Mouse (Mus musculus) neural tube, embryonic 14.5 days (tissue): Measurements from ENCODE around the gene Metap1. TPM values are rescaled to one million over a fixed set of nuclear protein-coding genes. Genes with fewer than 3 reads are reported as not detected.

Source experiments
- ATAC-seq: fragments of 200-750 bp; cut with Nextera tagmentation; 2 replicates; pipeline ENCODE4 v1.8.0; 2017; ENCODE audit warnings: low read depth, mild to moderate bottlenecking, moderate TSS enrichment, moderate library complexity
- H3K27ac ChIP-seq: fragments of 300-500 bp; sonication (generic); 2 replicates; pipeline ENCODE4 v1.5.1; 2014; ENCODE audit warnings: low read depth, mild to moderate bottlenecking, control low read depth, low read length, moderate library complexity, mixed read lengths
- H3K27me3 ChIP-seq: fragments of 300-500 bp; sonication (generic); 2 replicates; pipeline ENCODE4 v1.6.1; 2014; ENCODE audit warnings: low read length; ENCODE audit not compliant: control insufficient read depth, insufficient read depth
- H3K36me3 ChIP-seq: fragments of 300-500 bp; sonication (generic); 2 replicates; pipeline ENCODE4 v1.6.1; 2014; ENCODE audit warnings: low read length, mixed read lengths; ENCODE audit not compliant: control insufficient read depth, insufficient read depth
- H3K4me1 ChIP-seq: fragments of 300-500 bp; sonication (generic); 2 replicates; pipeline ENCODE4 v1.6.1; 2014; ENCODE audit warnings: low read length; ENCODE audit not compliant: control insufficient read depth, insufficient read depth
- H3K4me2 ChIP-seq: fragments of 300-500 bp; sonication (generic); 2 replicates; pipeline ENCODE4 v1.6.1; 2014; ENCODE audit warnings: mild to moderate bottlenecking, low read depth, low read length, control low read depth
- H3K4me3 ChIP-seq: fragments of 300-500 bp; sonication (generic); 2 replicates; pipeline ENCODE4 v1.5.1; 2014; ENCODE audit warnings: low read depth, low read length, control low read depth, mixed read lengths
- H3K9ac ChIP-seq: fragments of 300-500 bp; sonication (generic); replicated peaks from 2 replicates; pipeline ENCODE4 v1.6.1; 2014; ENCODE audit warnings: low read depth, mild to moderate bottlenecking, control low read depth, low read length, mixed read lengths
- H3K9me3 ChIP-seq: fragments of 300-500 bp; sonication (generic); 2 replicates; pipeline ENCODE4 v1.6.1; 2016; ENCODE audit warnings: low read length; ENCODE audit not compliant: control insufficient read depth
- WGBS: fragments of 180-500 bp; shearing (Covaris S2); extraction: QIAGEN DNeasy Blood & Tissue Kit; methylation state at CpG from one replicate; pipeline ENCODE4 v1.1.7; 2014; 5-methylcytosine and 5-hydroxymethylcytosine counted together
- polyA plus RNA-seq: library from polyadenylated mRNA; unstranded; fragments of >200 nt; fragmentation: Nextera tagmentation; extraction: Ambion mirVana; gene quantifications from 2 replicates; pipeline ENCODE4 v1.2.1, GENCODE M21; 2014

Metap1 gene
- polyA plus RNA-seq, 1 experiment from 2014 or later, result 59.0 TPM

GRCm38 (mm10) chr3:138526073-138526915 lies 37.0 kb upstream of the Metap1 start, which contains the start of gene Eif4e:
Gene Eif4e, plus strand, starts transcription at chr3:138526179.
- Histone ChIP-seq H3K36me3 (no peaks in the 10 kb centered on the region), H3K4me1 (peaks cover 11% of the 10 kb centered on the region; the same call in 1 of the 2 replicates), H3K27ac (peak within 1 kb of the TSS; percentile 77), H3K4me3 (peak within 1 kb of the TSS; percentile 94), H3K4me2 (peak within 1 kb of the TSS; percentile 60), H3K27me3 (no peaks in the 10 kb centered on the region), H3K9ac (peak within 1 kb of the TSS; percentile 17; the same call in 1 of the 2 replicates), H3K9me3 (no peaks in the 10 kb centered on the region)
- 2% methylated on average over 39 of the region's 39 CpGs for WGBS
- ATAC-seq, result peak; percentile 38

DNA sequence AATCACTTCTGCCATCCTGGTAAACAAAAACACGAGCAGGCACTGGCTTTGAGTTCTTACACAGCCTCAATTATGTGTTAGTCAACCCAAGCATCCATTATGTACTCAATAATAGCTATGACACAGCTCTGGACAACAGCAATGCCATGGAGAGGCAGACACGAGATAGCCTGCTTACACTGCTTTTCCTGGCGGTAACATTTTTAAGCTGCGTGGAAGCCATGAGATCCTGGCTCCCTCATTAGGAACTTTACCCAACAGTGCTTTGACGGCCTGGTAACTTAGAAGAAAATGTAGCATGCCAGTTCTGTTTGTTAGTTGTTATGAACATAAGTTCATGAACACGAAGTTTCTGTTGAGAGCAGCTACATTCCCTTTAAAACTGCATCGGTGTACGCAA lies 36.2 kb upstream of the Metap1 start:
- ATAC-seq, result no peak
- Histone ChIP-seq H3K27me3 (no peaks in the 10 kb centered on the region), H3K4me1 (peaks cover 11% of the 10 kb centered on the region; the same call in 1 of the 2 replicates), H3K4me2 (no peak overlapping the region; the same call in 1 of the 2 replicates), H3K27ac (no peak overlapping the region), H3K9me3 (no peaks in the 10 kb centered on the region), H3K4me3 (no peak overlapping the region; the same call in 1 of the 2 replicates), H3K9ac (no peak overlapping the region), H3K36me3 (no peaks in the 10 kb centered on the region)
- WGBS, result 45% methylated on average over 8 of the region's 8 CpGs

DNA sequence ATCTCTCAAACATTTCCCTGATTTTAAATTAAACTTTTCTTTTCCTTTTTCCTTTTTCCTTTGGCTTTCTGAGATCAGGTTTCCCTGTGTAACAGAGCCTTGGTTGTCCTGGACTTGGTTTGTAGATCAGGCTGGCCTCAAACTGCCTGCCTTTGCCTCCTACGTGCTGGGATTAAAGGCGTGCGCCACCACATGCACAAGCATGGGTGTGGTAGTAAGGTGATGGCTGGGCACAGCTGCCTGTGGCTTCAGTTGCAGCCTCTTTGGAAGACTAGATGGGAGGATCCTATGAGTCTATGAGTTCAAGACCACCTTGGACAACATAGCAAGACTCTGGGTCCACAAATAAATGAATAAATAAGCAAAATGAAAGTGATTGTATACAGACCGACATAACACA lies 34.6 kb upstream of the Metap1 start:
- Histone ChIP-seq H3K36me3 (no peaks in the 10 kb centered on the region), H3K27ac (no peak overlapping the region), H3K27me3 (no peaks in the 10 kb centered on the region), H3K9ac (no peak overlapping the region), H3K4me3 (no peak overlapping the region), H3K9me3 (no peaks in the 10 kb centered on the region), H3K4me1 (peaks cover 7% of the 10 kb centered on the region; the same call in 1 of the 2 replicates), H3K4me2 (no peak overlapping the region)
- no peak for ATAC-seq
- 93% methylated on average over 4 of the region's 4 CpGs for WGBS

GRCm38 (mm10) chr3:138519218-138519617 lies 29.9 kb upstream of the Metap1 start:
- no peaks in the 10 kb centered on the region for H3K36me3 ChIP-seq
- no peak overlapping the region for H3K4me2 ChIP-seq
- H3K9ac ChIP-seq, result no peak overlapping the region
- 89% methylated on average over 6 of the region's 6 CpGs for WGBS
- ATAC-seq, result no peak
- no peaks in the 10 kb centered on the region for H3K27me3 ChIP-seq
- H3K9me3 ChIP-seq, result no peaks in the 10 kb centered on the region
- no peak overlapping the region for H3K4me3 ChIP-seq
- H3K27ac ChIP-seq, result no peak overlapping the region
- H3K4me1 ChIP-seq, result no peaks in the 10 kb centered on the region

GRCm38 (mm10) chr3:138517881-138518280 lies 28.6 kb upstream of the Metap1 start:
- 67% methylated on average over 3 of the region's 3 CpGs for WGBS

DNA sequence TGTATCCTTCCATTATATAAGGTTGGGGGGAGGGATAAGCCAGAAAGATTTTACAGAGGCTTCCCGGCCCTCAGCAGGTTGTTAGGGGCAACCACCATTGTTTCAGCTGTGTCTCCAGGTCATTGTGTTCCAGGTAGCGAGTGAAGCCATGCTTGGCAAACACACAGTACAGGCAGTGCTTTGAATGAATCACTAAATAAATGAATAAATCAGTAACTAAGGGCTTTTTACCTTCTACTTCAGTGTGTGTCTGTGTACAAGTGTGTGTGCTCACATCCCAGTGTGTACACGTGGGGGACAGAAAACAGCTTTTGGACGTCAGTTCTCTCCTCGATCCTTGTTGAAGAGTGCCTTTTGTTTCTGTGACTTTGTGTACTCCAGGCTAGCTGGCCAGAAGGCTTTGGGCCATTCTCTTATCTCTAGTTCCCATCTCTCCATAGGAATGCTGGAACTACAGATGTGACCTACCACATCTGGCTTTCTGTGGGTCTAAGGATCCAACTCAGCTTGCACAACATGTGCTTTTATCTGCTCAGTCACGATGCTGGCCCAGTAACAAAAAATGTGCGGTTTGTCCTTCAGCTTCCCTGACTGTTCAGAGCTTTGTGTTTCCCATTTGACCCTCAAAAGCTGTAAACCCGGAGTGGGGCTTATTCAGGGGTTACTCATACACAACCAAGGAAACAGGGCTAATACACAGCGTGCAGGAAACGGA lies 26.5 kb upstream of the Metap1 start:
- ATAC-seq, result peak; percentile 28; the same call in 1 of the 2 replicates
- Histone ChIP-seq H3K27me3 (no peaks in the 10 kb centered on the region), H3K4me1 (0 out of 2 replicates have a peak, but pooled peaks cover 3% of the 10 kb centered on the region), H3K9me3 (no peaks in the 10 kb centered on the region), H3K9ac (no peak overlapping the region), H3K4me3 (no peak overlapping the region), H3K36me3 (no peaks in the 10 kb centered on the region), H3K4me2 (no peak overlapping the region), H3K27ac (no peak overlapping the region)
- WGBS, result 20% methylated on average over 10 of the region's 10 CpGs

More at GRCm38 (mm10) chr3:138517881-138518280, 28.6 kb upstream of the Metap1 start:
- Histone ChIP-seq H3K4me3 (no peak overlapping the region), H3K4me1 (0 out of 2 replicates have a peak, but pooled peaks cover 3% of the 10 kb centered on the region), H3K27ac (no peak overlapping the region), H3K9ac (no peak overlapping the region), H3K9me3 (no peaks in the 10 kb centered on the region), H3K27me3 (no peaks in the 10 kb centered on the region), H3K4me2 (no peak overlapping the region), H3K36me3 (no peaks in the 10 kb centered on the region)
- ATAC-seq, result no peak

GRCm38 (mm10) chr3:138514749-138515148 lies 25.4 kb upstream of the Metap1 start:
- H3K9ac ChIP-seq, result no peak overlapping the region
- H3K36me3 ChIP-seq, result no peaks in the 10 kb centered on the region
- 37% methylated on average over 3 of the region's 3 CpGs for WGBS
- no peak for ATAC-seq
- no peak overlapping the region for H3K4me2 ChIP-seq
- H3K27ac ChIP-seq, result no peak overlapping the region
- 0 out of 2 replicates have a peak, but pooled peaks cover 3% of the 10 kb centered on the region for H3K4me1 ChIP-seq
- no peak overlapping the region for H3K4me3 ChIP-seq
- H3K27me3 ChIP-seq, result no peaks in the 10 kb centered on the region
- no peaks in the 10 kb centered on the region for H3K9me3 ChIP-seq

DNA sequence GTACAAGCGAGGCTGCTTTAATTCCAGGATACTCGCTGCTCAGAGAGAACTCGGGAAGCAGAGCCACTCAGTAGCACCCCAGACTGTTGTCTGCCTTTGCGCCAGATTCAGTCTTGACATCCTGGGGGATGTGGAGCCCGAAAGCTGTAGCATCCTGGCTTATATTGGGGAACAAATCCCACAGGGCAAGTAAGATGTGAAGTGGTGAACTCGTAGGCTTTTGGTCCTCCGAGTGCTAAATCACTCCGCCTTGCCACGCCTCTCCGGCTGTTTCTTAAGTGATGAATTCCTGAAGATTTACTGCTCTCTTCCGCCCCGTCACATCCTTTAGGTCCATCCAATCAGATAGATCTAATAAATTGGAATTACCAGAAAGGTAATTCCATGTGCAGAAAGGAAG lies 23.9 kb upstream of the Metap1 start:
- ATAC-seq, result peak; percentile 55; the same call in 1 of the 2 replicates
- Histone ChIP-seq H3K9ac (no peak overlapping the region), H3K9me3 (no peaks in the 10 kb centered on the region), H3K27ac (no peak overlapping the region), H3K4me3 (peak overlapping the region; percentile 24), H3K27me3 (no peaks in the 10 kb centered on the region), H3K4me2 (peak overlapping the region; percentile 42), H3K4me1 (0 out of 2 replicates have a peak, but pooled peaks cover 3% of the 10 kb centered on the region), H3K36me3 (no peaks in the 10 kb centered on the region)
- 12% methylated on average over 12 of the region's 12 CpGs for WGBS
